Mouse (Mus musculus): ENCODE data around the gene Kcna7. TPM values are rescaled to one million over a fixed set of nuclear protein-coding genes. Genes with fewer than 3 reads are reported as not detected.

The Kcna7 gene
- total RNA-seq, 1 experiment, result 0.85 TPM

- in situ Hi-C loops (cut with MboI; ENCODE audit: low sequenced_read_pairs in 2 of 2, unreplicated experiment in 2 of 2), result no loop called here
- no peak for TF ChIP-seq MAFK (IDR thresholded peaks at IDR 0.05; ENCODE audit: insufficient read depth, low read depth, low read length)
- no peak for TF ChIP-seq CHD2 (IDR thresholded peaks at IDR 0.05; ENCODE audit: low read depth, low read length)
- no peak for TF ChIP-seq ZC3H11A (IDR thresholded peaks at IDR 0.05; ENCODE audit: borderline replicate concordance, low read depth, low read length)
- no peak for TF ChIP-seq ZNF384 (IDR thresholded peaks at IDR 0.05; ENCODE audit: low read depth, low read length)
- TF ChIP-seq HCFC1 (IDR thresholded peaks at IDR 0.05; ENCODE audit: borderline replicate concordance, insufficient read depth, low read length), result no peak
- Histone ChIP-seq H3K36me3 (ENCODE audit: control insufficient read depth, insufficient read depth, low read length, poor library complexity, severe bottlenecking) (no peaks in the 10 kb centered on the region), H3K27ac (ENCODE audit: insufficient read depth, low read depth, low read length, poor library complexity, severe bottlenecking) (no peak overlapping the region), H3K4me1 (ENCODE audit: control insufficient read depth in 2 of 2, insufficient read depth in 2 of 2, low read length in 2 of 2, poor library complexity in 1 of 2) (peaks cover 0 to 15% of the 10 kb centered on the region in 2 experiments; a peak in 3 of 4 replicates), H3K4me3 (ENCODE audit: insufficient read depth in 1 of 2, low read depth in 1 of 2, low read length in 2 of 2, poor library complexity in 1 of 2, severe bottlenecking in 1 of 2) (no peak overlapping the region), H3K9ac (ENCODE audit: insufficient read depth, low read depth, low read length, poor library complexity, severe bottlenecking) (no peak overlapping the region), H3K9me3 (ENCODE audit: control insufficient read depth, insufficient read depth, low read depth, low read length) (no peaks in the 10 kb centered on the region)
- DNase-seq (ENCODE audit: low read depth, low spot score), result no peak
Measured at GRCm38 (mm10) chr7:45412421-45412820, 7.0 kb downstream of the Kcna7 start.

GRCm38 (mm10) chr7:45413113-45413863 lies 7.8 kb downstream of the Kcna7 start, which contains the start of gene Ntf5:
TSS of gene Ntf5 (plus strand) at chr7:45413695.
- no peak for DNase-seq (ENCODE audit: low read depth, low spot score)
- in situ Hi-C loops (cut with MboI; ENCODE audit: low sequenced_read_pairs in 2 of 2, unreplicated experiment in 2 of 2), result no loop called here
- H3K27ac ChIP-seq (ENCODE audit: insufficient read depth, low read depth, low read length, poor library complexity, severe bottlenecking), result peak within 1 kb of the TSS; percentile 22; the same call in 1 of the 2 replicates

GRCm38 (mm10) chr7:45413864-45414739 lies 8.6 kb downstream of the Kcna7 start:
- Histone ChIP-seq H3K9me3 (ENCODE audit: control insufficient read depth, insufficient read depth, low read depth, low read length) (no peaks in the 10 kb centered on the region), H3K4me3 (ENCODE audit: insufficient read depth in 1 of 2, low read depth in 1 of 2, low read length in 2 of 2, poor library complexity in 1 of 2, severe bottlenecking in 1 of 2) (peak overlapping the region; percentile 61 to 74), H3K36me3 (ENCODE audit: control insufficient read depth, insufficient read depth, low read length, poor library complexity, severe bottlenecking) (no peaks in the 10 kb centered on the region), H3K9ac (ENCODE audit: insufficient read depth, low read depth, low read length, poor library complexity, severe bottlenecking) (peak overlapping the region; percentile 18; the same call in 1 of the 2 replicates), H3K4me1 (ENCODE audit: control insufficient read depth in 2 of 2, insufficient read depth in 2 of 2, low read length in 2 of 2, poor library complexity in 1 of 2) (peaks cover 2 to 24% of the 10 kb centered on the region in 2 experiments; a peak in 2 of 4 replicates), H3K27ac (ENCODE audit: insufficient read depth, low read depth, low read length, poor library complexity, severe bottlenecking) (no peak overlapping the region)
- peak; percentile 85 for TF ChIP-seq ZNF384 (IDR thresholded peaks at IDR 0.05; ENCODE audit: low read depth, low read length)
- TF ChIP-seq CHD2 (IDR thresholded peaks at IDR 0.05; ENCODE audit: low read depth, low read length), result no peak
- DNase-seq (ENCODE audit: low read depth, low spot score), result no peak
- in situ Hi-C loops (cut with MboI; ENCODE audit: low sequenced_read_pairs in 2 of 2, unreplicated experiment in 2 of 2), result no loop called here

More at GRCm38 (mm10) chr7:45413113-45413863, 7.8 kb downstream of the Kcna7 start, which contains the start of gene Ntf5:
- Histone ChIP-seq H3K9me3 (ENCODE audit: control insufficient read depth, insufficient read depth, low read depth, low read length) (no peaks in the 10 kb centered on the region), H3K4me1 (ENCODE audit: control insufficient read depth in 2 of 2, insufficient read depth in 2 of 2, low read length in 2 of 2, poor library complexity in 1 of 2) (peaks cover 2 to 19% of the 10 kb centered on the region in 2 experiments; a peak in 2 of 4 replicates), H3K36me3 (ENCODE audit: control insufficient read depth, insufficient read depth, low read length, poor library complexity, severe bottlenecking) (no peaks in the 10 kb centered on the region), H3K9ac (ENCODE audit: insufficient read depth, low read depth, low read length, poor library complexity, severe bottlenecking) (peak within 1 kb of the TSS; percentile 74), H3K4me3 (ENCODE audit: insufficient read depth in 1 of 2, low read depth in 1 of 2, low read length in 2 of 2, poor library complexity in 1 of 2, severe bottlenecking in 1 of 2) (peak within 1 kb of the TSS; percentile 61 to 74)
- TF ChIP-seq CHD2 (IDR thresholded peaks at IDR 0.05; ENCODE audit: low read depth, low read length) (no peak), ZNF384 (IDR thresholded peaks at IDR 0.05; ENCODE audit: low read depth, low read length) (no peak), ZC3H11A (IDR thresholded peaks at IDR 0.05; ENCODE audit: borderline replicate concordance, low read depth, low read length) (no peak), HCFC1 (IDR thresholded peaks at IDR 0.05; ENCODE audit: borderline replicate concordance, insufficient read depth, low read length) (no peak), MAFK (IDR thresholded peaks at IDR 0.05; ENCODE audit: insufficient read depth, low read depth, low read length) (no peak)

GRCm38 (mm10) chr7:45414740-45415224 lies 9.3 kb downstream of the Kcna7 start:
- no peak overlapping the region for H3K9ac ChIP-seq (ENCODE audit: insufficient read depth, low read depth, low read length, poor library complexity, severe bottlenecking)
- DNase-seq (ENCODE audit: low read depth, low spot score), result no peak
- in situ Hi-C loops (cut with MboI; ENCODE audit: low sequenced_read_pairs in 2 of 2, unreplicated experiment in 2 of 2), result no loop called here
- H3K4me3 ChIP-seq (ENCODE audit: insufficient read depth in 1 of 2, low read depth in 1 of 2, low read length in 2 of 2, poor library complexity in 1 of 2, severe bottlenecking in 1 of 2), result 0 out of 4 replicates have a peak overlapping the region, but pooled peaks of 1 of the 2 experiments have one; percentile 74
- no peak overlapping the region for H3K27ac ChIP-seq (ENCODE audit: insufficient read depth, low read depth, low read length, poor library complexity, severe bottlenecking)
- no peaks in the 10 kb centered on the region for H3K36me3 ChIP-seq (ENCODE audit: control insufficient read depth, insufficient read depth, low read length, poor library complexity, severe bottlenecking)
- H3K4me1 ChIP-seq (ENCODE audit: control insufficient read depth in 2 of 2, insufficient read depth in 2 of 2, low read length in 2 of 2, poor library complexity in 1 of 2), result peaks cover 6 to 29% of the 10 kb centered on the region in 2 experiments; a peak in 2 of 4 replicates
- no peaks in the 10 kb centered on the region for H3K9me3 ChIP-seq (ENCODE audit: control insufficient read depth, insufficient read depth, low read depth, low read length)
- TF ChIP-seq ZC3H11A (IDR thresholded peaks at IDR 0.05; ENCODE audit: borderline replicate concordance, low read depth, low read length), result no peak
- TF ChIP-seq ZNF384 (IDR thresholded peaks at IDR 0.05; ENCODE audit: low read depth, low read length), result no peak
- TF ChIP-seq MAFK (IDR thresholded peaks at IDR 0.05; ENCODE audit: insufficient read depth, low read depth, low read length), result no peak
- no peak for TF ChIP-seq CHD2 (IDR thresholded peaks at IDR 0.05; ENCODE audit: low read depth, low read length)
- TF ChIP-seq HCFC1 (IDR thresholded peaks at IDR 0.05; ENCODE audit: borderline replicate concordance, insufficient read depth, low read length), result no peak
